Mouse (Mus musculus): ENCODE measurements around the gene Gclm.
"Not testable (repeated sequence)": the region's sequence is repeated elsewhere in the genome, so short reads cannot be mapped to it uniquely, and the experiment has no call there.

The Gclm gene

GRCm38 (mm10) chr3:122243416-122244167 lies 1.8 kb upstream of the Gclm start:
- DNase-seq = peak; percentile 5

- DNase-seq = no peak
These were observed 598 bp upstream of the Gclm start for GRCm38 (mm10) chr3:122244759-122245158.

- DNase-seq = peak; percentile 78
These were observed 548 bp downstream of the Gclm start for GRCm38 (mm10) chr3:122245878-122246332.

GRCm38 (mm10) chr3:122246406-122246805 lies 1.0 kb downstream of the Gclm start:
- no peak for DNase-seq

GRCm38 (mm10) chr3:122246986-122247767 lies 1.8 kb downstream of the Gclm start:
- DNase-seq = no peak

DNA sequence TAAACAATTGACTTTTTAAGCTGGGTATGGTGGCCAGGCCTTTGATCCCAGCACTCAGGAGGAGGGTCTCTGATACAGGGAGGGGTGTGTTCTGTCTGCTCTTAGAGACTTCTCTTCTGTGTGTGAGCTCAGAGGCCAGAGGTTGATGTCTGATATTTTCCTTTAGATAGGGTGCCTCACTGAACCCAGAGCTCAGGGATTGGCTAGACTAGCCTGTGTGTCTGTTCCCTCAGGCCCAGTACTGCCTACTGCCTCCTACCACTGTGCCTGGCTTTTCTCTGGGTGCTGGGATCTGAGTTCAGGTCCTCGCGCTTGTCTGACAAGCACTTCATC lies 2.4 kb downstream of the Gclm start:
- no peak for DNase-seq

- no peak for DNase-seq
These were observed 7.3 kb downstream of the Gclm start for GRCm38 (mm10) chr3:122252466-122253253.

GRCm38 (mm10) chr3:122254050-122254449 lies 8.7 kb downstream of the Gclm start:
- not testable (repeated sequence) for DNase-seq

- DNase-seq = no peak
These were observed 24.6 kb downstream of the Gclm start for GRCm38 (mm10) chr3:122269986-122270385.

DNA sequence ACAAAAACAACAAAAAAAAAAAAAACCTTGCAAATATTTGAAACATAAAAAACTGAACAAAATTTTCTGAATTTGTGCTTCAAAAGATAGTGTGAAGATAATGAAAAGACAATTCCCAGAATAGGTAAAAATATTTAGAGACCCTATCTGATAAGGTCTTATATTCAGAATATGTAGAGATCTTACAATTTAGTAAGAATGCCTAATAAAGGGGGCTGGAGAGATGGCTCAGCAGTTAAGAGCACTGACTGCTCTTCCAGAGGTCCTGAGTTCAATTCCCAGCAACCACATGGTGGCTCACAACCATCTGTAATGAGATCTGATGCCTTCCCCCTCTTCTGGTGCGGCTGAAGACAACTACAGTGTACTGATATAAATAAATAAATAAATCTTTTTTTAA lies 27.2 kb downstream of the Gclm start:
- DNase-seq = not testable (repeated sequence)

- DNase-seq = peak; percentile 26
These were observed 28.3 kb downstream of the Gclm start for GRCm38 (mm10) chr3:122273407-122274240.

- peak; percentile 98 for DNase-seq
These were observed 29.1 kb downstream of the Gclm start, which contains the start of gene Dnttip2 for GRCm38 (mm10) chr3:122274241-122275024. Gene Dnttip2, plus strand, starts transcription at chr3:122274388.

DNA sequence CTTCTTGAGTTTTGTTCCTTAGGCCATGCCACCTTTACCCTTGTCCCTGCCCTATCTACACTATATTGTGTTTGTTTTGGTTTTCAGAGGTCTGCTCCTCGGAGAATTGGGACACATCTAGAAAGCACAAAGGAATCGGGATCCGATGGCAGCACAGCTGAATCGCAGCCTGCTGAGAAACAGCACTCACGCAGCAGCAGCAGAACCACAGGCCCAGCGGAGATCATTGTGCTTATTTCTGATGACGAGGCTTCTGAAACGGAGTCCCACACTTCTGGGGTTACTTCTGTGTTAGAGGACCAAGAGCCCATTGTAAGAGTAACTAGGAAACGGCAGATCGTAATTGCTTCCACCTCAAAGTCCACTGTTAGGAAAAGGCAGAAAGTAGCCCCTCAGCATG lies 29.8 kb downstream of the Gclm start:
- no peak for DNase-seq

DNA sequence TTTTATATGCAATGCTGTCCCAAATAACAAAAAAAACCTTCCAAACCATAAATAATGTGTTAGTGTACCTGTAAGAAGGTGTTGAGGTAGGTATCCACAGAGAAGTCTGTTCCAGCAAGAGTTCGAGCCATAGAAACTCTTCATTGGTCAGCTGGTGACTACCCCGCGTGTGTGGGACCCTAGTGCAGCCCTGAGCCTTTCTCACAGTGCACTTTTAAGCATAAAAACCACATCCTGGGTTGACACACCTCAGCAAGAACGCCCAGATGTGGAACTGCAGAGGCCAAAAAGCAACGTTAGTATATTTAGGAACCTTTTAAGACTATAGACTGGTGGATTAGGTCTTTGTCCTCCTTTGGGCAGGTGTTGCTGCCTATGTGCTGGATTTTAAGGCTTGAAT lies 41.8 kb downstream of the Gclm start:
- DNase-seq = no peak

- no peak for DNase-seq
These were observed 43.3 kb downstream of the Gclm start for GRCm38 (mm10) chr3:122288613-122289195.

DNA sequence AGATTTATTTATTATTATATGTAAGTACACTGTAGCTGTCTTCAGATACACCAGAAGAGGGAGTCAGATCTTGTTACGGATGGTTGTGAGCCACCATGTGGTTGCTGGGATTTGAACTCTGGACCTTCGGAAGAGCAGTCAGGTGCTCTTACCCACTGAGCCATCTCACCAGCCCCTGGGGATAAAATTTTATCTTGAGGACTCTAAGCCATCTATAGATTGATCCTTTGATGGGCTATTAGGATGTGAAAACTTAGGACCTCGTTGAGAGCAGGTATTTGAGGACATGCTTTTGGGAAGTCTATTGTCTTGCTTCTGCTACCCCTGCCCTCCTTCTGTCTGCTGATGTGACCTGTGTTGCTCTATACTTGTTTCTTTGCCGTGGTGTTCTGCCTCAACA lies 44.0 kb downstream of the Gclm start:
- not testable (repeated sequence) for DNase-seq

GRCm38 (mm10) chr3:122290696-122291095 lies 45.3 kb downstream of the Gclm start:
- no peak for DNase-seq

DNA sequence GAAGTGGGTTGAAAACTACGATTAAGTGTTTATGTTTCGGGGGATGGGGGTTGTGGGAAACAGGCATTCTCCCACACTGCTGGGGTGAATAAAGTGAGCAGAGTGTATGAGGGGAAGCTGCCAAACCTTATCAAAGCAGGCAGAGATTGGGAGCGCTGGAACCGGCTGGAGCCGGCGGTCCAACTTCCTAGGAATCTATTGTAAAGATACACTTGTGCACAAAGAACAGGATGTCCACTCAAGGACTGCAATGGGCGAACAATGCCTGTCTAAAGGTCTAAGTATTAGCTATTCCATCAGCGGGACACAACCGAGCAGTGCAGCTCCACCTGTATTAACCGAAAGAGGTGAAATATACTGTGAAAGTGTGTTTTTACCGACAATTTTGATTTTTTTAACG lies 46.5 kb downstream of the Gclm start:
- DNase-seq = no peak

GRCm38 (mm10) chr3:122292300-122293222 lies 47.2 kb downstream of the Gclm start:
- peak; percentile 92 for DNase-seq

Data from embryo, embryonic 11 days (tissue).